Mouse (Mus musculus): Measurements from ENCODE around the gene Peg10. TPM values are rescaled to one million over a fixed set of nuclear protein-coding genes. Genes with fewer than 3 reads are reported as not detected.
"Not testable (repeated sequence)": the region's sequence is repeated elsewhere in the genome, so short reads cannot be mapped to it uniquely, and the experiment has no call there.

The Peg10 gene
- polyA plus RNA-seq, 1 experiment, result under 0.01 TPM

GRCm38 (mm10) chr6:4796281-4796680, 49.2 kb downstream of the Peg10 start:
- no peaks in the 10 kb centered on the region for H3K4me1 ChIP-seq (ENCODE audit: control insufficient read depth)
- H3K4me3 ChIP-seq (replicated peaks), result no peak overlapping the region
- TF ChIP-seq TAL1 (IDR thresholded peaks at IDR 0.05; ENCODE audit: low read length), result no peak
- TF ChIP-seq GATA1 (IDR thresholded peaks at IDR 0.05; ENCODE audit: low read length), result no peak
- no peaks in the 10 kb centered on the region for H3K36me3 ChIP-seq (ENCODE audit: control insufficient read depth)
- no peaks in the 10 kb centered on the region for H3K9me3 ChIP-seq (ENCODE audit: control insufficient read depth, low read length)
- no peaks in the 10 kb centered on the region for H3K27me3 ChIP-seq (ENCODE audit: control insufficient read depth)

GRCm38 (mm10) chr6:4797317-4797716, 50.2 kb downstream of the Peg10 start:
- H3K4me3 ChIP-seq (replicated peaks); H3K4me1 ChIP-seq (ENCODE audit: control insufficient read depth); H3K9me3 ChIP-seq (ENCODE audit: control insufficient read depth, low read length); H3K36me3 ChIP-seq (ENCODE audit: control insufficient read depth); H3K27me3 ChIP-seq (ENCODE audit: control insufficient read depth): not testable (repeated sequence)

GRCm38 (mm10) chr6:4798382-4798781, 51.3 kb downstream of the Peg10 start:
- no peaks in the 10 kb centered on the region for H3K36me3 ChIP-seq (ENCODE audit: control insufficient read depth)
- TF ChIP-seq TAL1 (IDR thresholded peaks at IDR 0.05; ENCODE audit: low read length) (no peak), GATA1 (IDR thresholded peaks at IDR 0.05; ENCODE audit: low read length) (no peak)
- H3K27me3 ChIP-seq (ENCODE audit: control insufficient read depth), result no peaks in the 10 kb centered on the region
- H3K4me1 ChIP-seq (ENCODE audit: control insufficient read depth), result no peaks in the 10 kb centered on the region
- no peak overlapping the region for H3K4me3 ChIP-seq (replicated peaks)
- H3K9me3 ChIP-seq (ENCODE audit: control insufficient read depth, low read length), result no peaks in the 10 kb centered on the region

GRCm38 (mm10) chr6:4799359-4799758, 52.3 kb downstream of the Peg10 start:
- Histone ChIP-seq H3K27me3 (ENCODE audit: control insufficient read depth) (no peaks in the 10 kb centered on the region), H3K4me3 (replicated peaks) (no peak overlapping the region), H3K4me1 (ENCODE audit: control insufficient read depth) (no peaks in the 10 kb centered on the region), H3K36me3 (ENCODE audit: control insufficient read depth) (no peaks in the 10 kb centered on the region), H3K9me3 (ENCODE audit: control insufficient read depth, low read length) (no peaks in the 10 kb centered on the region)
- TF ChIP-seq GATA1 (IDR thresholded peaks at IDR 0.05; ENCODE audit: low read length), result no peak
- no peak for TF ChIP-seq TAL1 (IDR thresholded peaks at IDR 0.05; ENCODE audit: low read length)

- no peak overlapping the region for H3K4me3 ChIP-seq (replicated peaks)
- no peaks in the 10 kb centered on the region for H3K36me3 ChIP-seq (ENCODE audit: control insufficient read depth)
- no peaks in the 10 kb centered on the region for H3K9me3 ChIP-seq (ENCODE audit: control insufficient read depth, low read length)
- H3K27me3 ChIP-seq (ENCODE audit: control insufficient read depth), result no peaks in the 10 kb centered on the region
- no peak for TF ChIP-seq TAL1 (IDR thresholded peaks at IDR 0.05; ENCODE audit: low read length)
- no peaks in the 10 kb centered on the region for H3K4me1 ChIP-seq (ENCODE audit: control insufficient read depth)
Measured at GRCm38 (mm10) chr6:4806981-4807380, 59.9 kb downstream of the Peg10 start.

Other genes with a start within 250 kb of the Peg10 start
- 0.05 and 0.06 TPM in 2 replicates for gene Col1a2, start 242.5 kb upstream of the Peg10 start, polyA plus RNA-seq (2012)
- 0.07 and 0.11 TPM in 2 replicates for gene Casd1, start 146.5 kb upstream of the Peg10 start, polyA plus RNA-seq (2012)
- not detected in 2 replicates for gene Sgce, start 99 bp upstream of the Peg10 start, polyA plus RNA-seq (2012)
- gene Ppp1r9a, start 155.6 kb downstream of the Peg10 start, polyA plus RNA-seq (2012), result 0.02 TPM in 2 replicates